Mouse (Mus musculus) bone marrow, adult 2 months (tissue): ENCODE results near the gene Cant1.

Experiments
- CTCF ChIP-seq: fragments of 200-500 bp; IDR thresholded peaks from 2 replicates; pipeline ENCODE4 v1.5.1; 2011; ENCODE audit warnings: low read length, control low read depth; ENCODE audit not compliant: control insufficient read depth, insufficient read depth
- POLR2A ChIP-seq: fragments of 200-500 bp; IDR thresholded peaks from 2 replicates; pipeline ENCODE4 v1.6.1; 2011; ENCODE audit warnings: low read depth, mild to moderate bottlenecking, control low read depth, low read length, borderline replicate concordance; ENCODE audit not compliant: control insufficient read depth

DNA sequence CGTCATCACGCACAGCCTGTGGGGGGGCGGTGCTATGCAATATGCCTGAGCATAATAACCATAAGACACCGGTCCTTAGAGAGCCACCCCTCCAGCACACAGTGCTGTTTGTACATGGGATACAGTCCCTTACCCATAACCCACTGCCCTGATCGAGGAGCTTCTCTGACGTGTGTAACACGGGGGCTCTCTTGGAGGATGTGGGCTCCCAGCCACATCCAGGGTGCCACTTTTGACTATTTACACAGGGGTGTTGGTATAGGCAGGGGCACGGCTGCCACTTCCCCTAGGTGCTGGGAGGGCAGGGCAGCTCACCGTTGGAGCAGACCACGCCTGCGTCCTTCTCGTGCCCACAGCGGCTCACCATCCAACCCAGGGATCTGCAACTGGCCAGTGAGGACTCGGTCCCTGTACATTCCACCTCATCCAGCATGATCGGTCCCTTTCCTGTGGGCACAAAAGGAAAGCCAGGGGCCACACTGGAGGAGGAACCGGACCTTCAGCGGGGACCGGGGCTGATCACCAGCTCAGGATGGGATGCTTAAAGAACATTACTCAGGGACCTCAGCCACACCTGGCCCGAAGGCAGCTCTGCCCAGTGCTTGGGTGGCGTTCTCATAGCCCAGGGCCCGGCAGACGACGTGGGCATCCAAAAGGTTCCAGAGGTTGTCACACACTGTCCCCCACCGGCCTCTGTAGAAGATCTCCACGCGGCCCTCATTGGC is 20.9 kb downstream of the Cant1 start:
- TF ChIP-seq CTCF (no peak), POLR2A (no peak)
